Mouse (Mus musculus) hindbrain, embryonic 11.5 days (tissue): ENCODE data around the gene Tbc1d1. TPM values are rescaled to one million over a fixed set of nuclear protein-coding genes. Genes with fewer than 3 reads are reported as not detected.

Experiments
- ATAC-seq: fragments of 200-750 bp; cut with Nextera tagmentation; 2 replicates; pipeline ENCODE4 v1.8.0; 2017; ENCODE audit warnings: mild to moderate bottlenecking, moderate TSS enrichment, moderate library complexity; ENCODE audit not compliant: low FRiP score
- DNase-seq: peaks from one replicate; pipeline ENCODE4 v3.0.0-alpha.2; 2015; ENCODE audit warnings: low spot score
- H3K27ac ChIP-seq: fragments of 300-500 bp; sonication (generic); 2 replicates; pipeline ENCODE4 v1.5.1; 2014; ENCODE audit warnings: mild to moderate bottlenecking, low read depth, low read length
- H3K27me3 ChIP-seq: fragments of 300-500 bp; sonication (generic); 2 replicates; pipeline ENCODE4 v1.6.1; 2014; ENCODE audit warnings: mild to moderate bottlenecking, low read length, moderate library complexity, mixed read lengths; ENCODE audit not compliant: control insufficient read depth, insufficient read depth
- H3K36me3 ChIP-seq: fragments of 300-500 bp; sonication (generic); 2 replicates; pipeline ENCODE4 v1.6.1; 2014; ENCODE audit warnings: mild to moderate bottlenecking, low read length, moderate library complexity, mixed read lengths; ENCODE audit not compliant: control insufficient read depth, insufficient read depth
- H3K4me1 ChIP-seq: fragments of 300-500 bp; sonication (generic); replicated peaks from 2 replicates; pipeline ENCODE4 v1.6.1; 2014; ENCODE audit warnings: low read length, mixed read lengths; ENCODE audit not compliant: control insufficient read depth, insufficient read depth
- H3K4me2 ChIP-seq: fragments of 300-500 bp; sonication (generic); replicated peaks from 2 replicates; pipeline ENCODE4 v1.6.1; 2014; ENCODE audit warnings: mild to moderate bottlenecking, low read depth, low read length
- H3K4me3 ChIP-seq: fragments of 300-500 bp; sonication (generic); 2 replicates; pipeline ENCODE4 v1.5.1; 2014; ENCODE audit warnings: low read depth, low read length
- H3K9ac ChIP-seq: fragments of 300-500 bp; sonication (generic); 2 replicates; pipeline ENCODE4 v1.6.1; 2014; ENCODE audit warnings: low read depth, low read length
- H3K9me3 ChIP-seq: fragments of 300-500 bp; sonication (generic); 2 replicates; pipeline ENCODE4 v1.6.1; 2016; ENCODE audit warnings: low read length; ENCODE audit not compliant: control insufficient read depth
- WGBS: fragments of 180-500 bp; shearing (Covaris S2); extraction: QIAGEN DNeasy Blood & Tissue Kit; methylation state at CpG from one replicate; pipeline ENCODE4 v1.1.7; 2014; 5-methylcytosine and 5-hydroxymethylcytosine counted together
- polyA plus RNA-seq: library from polyadenylated mRNA; unstranded; fragments of >200 nt; fragmentation: Nextera tagmentation; extraction: Ambion mirVana; gene quantifications from 2 replicates; pipeline ENCODE4 v1.2.1, GENCODE M21; 2014

Gene Tbc1d1
- polyA plus RNA-seq, 1 experiment from 2014 or later = 20.2 TPM

DNA sequence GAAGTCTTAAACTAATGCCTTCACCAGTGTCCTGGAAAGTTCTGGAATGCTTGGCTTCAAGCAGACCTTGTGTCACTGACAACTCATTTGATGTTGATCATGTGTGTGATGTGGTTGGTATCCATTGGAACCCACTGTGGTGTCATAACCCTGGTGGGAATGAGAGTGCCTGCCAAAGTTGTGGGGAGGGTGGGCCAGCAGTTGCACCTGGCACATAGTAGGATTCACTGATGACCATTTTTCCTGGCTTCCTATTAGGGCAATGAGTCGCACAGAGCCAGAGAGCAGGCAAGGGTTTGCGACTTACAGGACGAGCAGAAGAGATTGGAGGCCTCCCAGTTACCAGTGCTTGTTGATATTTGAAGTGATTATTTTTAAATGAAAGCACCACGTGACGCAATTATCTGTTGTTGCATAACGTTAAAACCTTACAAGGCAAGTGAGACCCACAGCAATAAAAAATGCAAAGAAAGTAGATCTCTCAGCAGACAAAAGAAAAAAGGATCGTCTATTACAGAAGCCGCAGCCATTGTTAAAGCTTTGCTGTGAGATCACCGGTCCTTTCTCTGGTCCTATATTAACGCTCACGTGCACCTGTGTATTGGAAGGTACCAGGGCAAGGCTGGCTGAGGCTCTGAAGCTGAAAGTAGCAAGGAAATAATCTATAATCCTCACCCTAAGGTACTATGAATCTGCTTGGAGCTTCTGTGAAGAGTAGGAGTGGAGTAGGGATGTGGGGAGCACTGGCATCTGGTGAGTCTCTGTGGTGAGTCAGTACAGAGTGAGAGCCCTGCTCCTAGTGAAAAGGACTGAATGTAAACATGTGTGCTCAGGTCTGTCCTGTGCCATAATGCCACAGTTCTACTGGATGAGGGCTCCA is 209.3 kb downstream of the Tbc1d1 start:
- ATAC-seq (no peak), DNase-seq (no peak)
- Histone ChIP-seq H3K36me3 (no peaks in the 10 kb centered on the region), H3K9ac (no peak overlapping the region), H3K9me3 (no peaks in the 10 kb centered on the region), H3K4me3 (no peak overlapping the region), H3K4me1 (no peaks in the 10 kb centered on the region), H3K27ac (no peak overlapping the region), H3K4me2 (no peak overlapping the region), H3K27me3 (no peaks in the 10 kb centered on the region)
- 89% methylated on average over 11 of the region's 11 CpGs for WGBS

DNA sequence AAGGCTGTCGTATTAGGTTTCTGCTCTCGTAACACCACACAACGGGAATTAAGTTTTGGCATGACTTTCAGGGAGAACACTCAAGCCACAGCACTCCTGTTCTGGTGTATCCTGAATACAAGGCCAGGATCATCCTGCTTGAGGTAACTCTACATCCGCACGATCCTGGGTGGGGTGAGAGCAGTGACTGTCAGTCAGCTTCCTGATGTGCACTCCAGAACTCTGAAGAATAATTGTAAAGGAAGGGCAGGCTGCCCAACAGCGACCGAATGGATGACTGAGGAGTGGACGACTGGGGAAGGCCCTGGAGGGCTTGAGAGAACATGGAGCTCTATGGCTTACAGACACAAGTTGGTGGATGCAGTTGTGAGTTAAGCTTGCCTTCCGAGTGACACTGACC is 210.0 kb downstream of the Tbc1d1 start:
- Histone ChIP-seq H3K4me3 (no peak overlapping the region), H3K27ac (no peak overlapping the region), H3K9me3 (no peaks in the 10 kb centered on the region), H3K27me3 (no peaks in the 10 kb centered on the region), H3K4me2 (no peak overlapping the region), H3K36me3 (no peaks in the 10 kb centered on the region), H3K4me1 (no peaks in the 10 kb centered on the region), H3K9ac (no peak overlapping the region)
- 89% methylated on average over 9 of the region's 9 CpGs for WGBS
- no peak for DNase-seq
- no peak for ATAC-seq

DNA sequence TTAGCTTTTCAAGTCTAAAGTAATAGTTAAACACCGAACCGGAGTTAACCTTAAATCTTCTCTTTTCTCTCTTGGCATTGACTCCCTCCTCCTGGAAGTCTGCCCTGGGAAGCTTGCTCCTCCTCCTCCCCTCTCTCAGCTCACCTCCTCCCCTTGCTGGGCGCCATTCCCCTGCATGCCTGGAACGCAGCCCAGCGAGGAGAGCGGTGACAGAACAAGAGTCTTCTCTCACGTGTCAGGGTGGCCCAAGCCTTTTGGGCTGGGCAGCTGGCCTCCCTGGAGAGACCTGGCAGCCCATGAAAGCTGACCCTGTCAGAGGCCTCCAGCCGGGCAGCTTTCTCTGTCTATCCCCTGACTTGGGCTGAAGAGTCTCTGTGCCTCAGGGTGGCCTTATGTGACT is 211.3 kb downstream of the Tbc1d1 start:
- Histone ChIP-seq H3K9ac (no peak overlapping the region), H3K4me2 (no peak overlapping the region), H3K27me3 (no peaks in the 10 kb centered on the region), H3K4me3 (no peak overlapping the region), H3K27ac (no peak overlapping the region), H3K9me3 (no peaks in the 10 kb centered on the region), H3K36me3 (no peaks in the 10 kb centered on the region), H3K4me1 (no peaks in the 10 kb centered on the region)
- DNase-seq (no peak), ATAC-seq (no peak)
- 37% methylated on average over 8 of the region's 8 CpGs for whole genome bisulfite sequencing

DNA sequence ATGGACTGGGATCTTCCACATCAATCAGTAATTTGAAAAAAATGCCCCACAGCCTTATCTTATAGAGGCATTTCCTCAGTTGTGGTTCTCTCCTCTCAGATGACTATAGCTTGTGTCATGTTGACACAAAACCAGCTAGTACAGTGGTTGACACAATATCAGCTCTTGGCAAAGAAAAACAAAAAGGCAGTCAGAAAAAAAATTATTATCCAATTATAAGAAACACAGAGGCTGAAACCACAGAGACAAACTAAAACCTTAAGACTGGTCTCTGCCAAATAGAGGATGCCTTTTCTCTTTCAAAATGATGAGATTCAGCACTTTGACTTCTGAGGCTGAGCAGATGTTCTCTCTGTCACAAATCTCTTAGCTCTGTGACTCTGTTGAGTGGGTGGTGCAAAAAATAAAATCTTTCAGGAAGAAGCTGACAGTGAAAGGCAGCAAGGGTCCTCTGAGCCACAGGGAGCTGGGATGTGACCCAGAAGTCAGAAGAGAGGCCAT is 215.3 kb downstream of the Tbc1d1 start:
- no peaks in the 10 kb centered on the region for H3K9me3 ChIP-seq
- H3K27ac ChIP-seq = no peak overlapping the region
- H3K36me3 ChIP-seq = no peaks in the 10 kb centered on the region
- ATAC-seq (no peak), DNase-seq (no peak)
- no peak overlapping the region for H3K4me3 ChIP-seq
- no peak overlapping the region for H3K4me2 ChIP-seq
- no peaks in the 10 kb centered on the region for H3K27me3 ChIP-seq
- H3K9ac ChIP-seq = no peak overlapping the region
- no peaks in the 10 kb centered on the region for H3K4me1 ChIP-seq

DNA sequence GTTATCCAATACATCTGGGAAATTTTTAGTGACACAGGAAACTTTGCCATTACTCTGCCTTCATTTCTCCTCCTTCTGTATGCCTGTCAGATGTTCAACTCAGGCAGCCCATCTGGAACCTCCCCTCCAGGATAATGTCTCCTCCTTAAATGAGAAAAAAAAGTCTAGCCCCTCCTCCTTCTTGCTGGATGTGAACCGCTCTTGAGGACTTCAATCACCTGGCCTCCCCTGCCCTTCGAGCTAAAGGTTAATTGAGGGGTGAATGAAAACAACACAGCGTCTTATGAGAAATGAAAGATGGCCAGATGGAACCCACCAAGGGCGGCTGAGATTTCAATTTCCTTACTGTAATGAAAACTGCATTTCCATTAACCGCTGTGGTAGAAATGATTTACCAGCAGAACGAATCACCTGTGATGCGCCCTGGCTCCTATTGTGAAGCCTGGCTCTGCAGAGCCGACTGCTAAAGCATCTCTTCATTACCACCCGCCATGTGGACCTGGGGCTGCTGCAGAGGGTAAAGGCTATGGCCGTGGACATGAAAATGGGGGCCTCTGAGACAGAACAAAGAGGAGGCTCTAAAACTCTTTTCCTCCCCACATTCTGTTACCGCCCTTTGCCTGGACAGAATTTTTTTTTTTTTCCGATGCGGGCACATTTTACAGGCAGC is 216.3 kb downstream of the Tbc1d1 start:
- no peak overlapping the region for H3K9ac ChIP-seq
- peak; percentile 78; the same call in 1 of the 2 replicates for ATAC-seq
- 69% methylated on average over 13 of the region's 13 CpGs for WGBS

DNA sequence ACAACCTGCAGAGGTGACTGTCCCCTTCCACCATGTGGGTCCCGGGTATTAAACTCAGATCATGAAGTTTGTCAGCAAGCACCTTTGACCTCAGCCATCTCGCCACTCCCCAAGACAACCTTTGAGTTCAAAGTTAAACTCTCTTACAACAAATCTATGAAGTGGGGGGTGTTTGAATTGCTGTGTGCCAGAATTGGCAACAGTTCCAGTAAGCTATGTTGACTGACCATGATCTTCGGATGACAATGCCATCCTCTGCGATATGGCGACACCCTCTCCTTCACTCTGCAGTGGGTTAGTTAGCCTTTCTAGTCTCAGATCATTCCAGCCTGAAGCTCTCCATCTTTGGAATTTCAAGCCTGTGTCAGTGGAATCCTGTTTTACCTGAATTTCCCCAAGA is 217.6 kb downstream of the Tbc1d1 start:
- H3K27me3 ChIP-seq = no peaks in the 10 kb centered on the region
- ATAC-seq = no peak
- 93% methylated on average over 5 of the region's 5 CpGs for WGBS

More for the DNA sequence above, 216.3 kb downstream of the Tbc1d1 start:
- no peak for DNase-seq
- Histone ChIP-seq H3K9me3 (no peaks in the 10 kb centered on the region), H3K4me2 (no peak overlapping the region), H3K27me3 (no peaks in the 10 kb centered on the region), H3K36me3 (no peaks in the 10 kb centered on the region), H3K27ac (peak overlapping the region; percentile 49; the same call in 1 of the 2 replicates), H3K4me1 (no peaks in the 10 kb centered on the region), H3K4me3 (no peak overlapping the region)

DNA sequence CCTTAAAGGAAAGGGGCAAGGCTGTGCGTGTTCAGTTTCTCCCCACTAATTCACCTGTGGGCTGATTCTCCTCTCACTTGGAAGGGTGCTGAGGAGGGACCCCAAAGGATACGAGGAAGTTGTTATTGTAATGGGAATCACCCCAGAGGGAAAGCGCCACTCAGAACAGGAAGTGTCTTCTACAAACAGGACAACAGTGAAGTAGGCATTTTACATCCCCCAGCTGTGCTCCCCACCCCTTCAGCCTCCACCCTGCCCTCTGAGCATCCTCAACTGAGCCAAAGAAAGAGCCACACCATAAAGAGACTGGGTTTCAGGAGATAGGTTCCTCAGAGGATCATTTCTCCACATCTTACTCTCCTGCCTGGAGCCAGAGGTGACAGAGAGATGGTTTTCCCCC is 219.7 kb downstream of the Tbc1d1 start:
- DNase-seq (no peak), ATAC-seq (no peak)
- Histone ChIP-seq H3K36me3 (no peaks in the 10 kb centered on the region), H3K4me3 (no peak overlapping the region), H3K9ac (no peak overlapping the region), H3K4me2 (no peak overlapping the region), H3K27me3 (peaks cover 2% of the 10 kb centered on the region; the same call in 1 of the 2 replicates), H3K27ac (no peak overlapping the region), H3K9me3 (no peaks in the 10 kb centered on the region), H3K4me1 (no peaks in the 10 kb centered on the region)
- 74% methylated on average over 3 of the region's 3 CpGs for WGBS

More for the DNA sequence above, 217.6 kb downstream of the Tbc1d1 start:
- no peak overlapping the region for H3K4me3 ChIP-seq
- no peak for DNase-seq
- no peaks in the 10 kb centered on the region for H3K36me3 ChIP-seq
- no peaks in the 10 kb centered on the region for H3K9me3 ChIP-seq
- no peak overlapping the region for H3K4me2 ChIP-seq
- H3K9ac ChIP-seq = no peak overlapping the region
- no peak overlapping the region for H3K27ac ChIP-seq
- H3K4me1 ChIP-seq = no peaks in the 10 kb centered on the region

DNA sequence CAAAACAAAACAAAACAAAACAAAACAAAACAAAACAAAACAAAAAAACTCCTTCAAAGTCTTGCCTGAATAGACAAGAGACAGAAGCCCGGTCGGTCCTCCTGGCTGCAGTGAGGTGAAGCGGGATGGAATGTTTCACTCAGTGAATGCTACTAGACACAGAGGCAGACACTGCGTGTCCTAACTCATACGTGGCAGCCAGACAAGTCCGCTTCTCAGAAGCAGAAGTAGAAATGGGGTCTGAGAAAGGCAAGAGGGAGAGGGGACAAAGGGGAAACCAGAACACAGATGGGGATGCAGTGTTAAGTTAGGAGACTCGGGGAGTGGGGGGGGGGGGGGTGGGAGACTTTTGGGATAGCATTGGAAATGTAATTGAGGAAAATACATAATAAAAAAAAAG is 220.4 kb downstream of the Tbc1d1 start:
- DNase-seq = no peak
- Histone ChIP-seq H3K4me2 (no peak overlapping the region), H3K27me3 (peaks cover 2% of the 10 kb centered on the region; the same call in 1 of the 2 replicates), H3K27ac (no peak overlapping the region), H3K4me3 (no peak overlapping the region), H3K9ac (no peak overlapping the region), H3K36me3 (no peaks in the 10 kb centered on the region), H3K4me1 (no peaks in the 10 kb centered on the region), H3K9me3 (no peaks in the 10 kb centered on the region)
- no peak for ATAC-seq
- WGBS = 73% methylated on average over 7 of the region's 7 CpGs
